Mouse (Mus musculus) heart, adult 2 months (tissue): ENCODE data around the gene Mlycd.

ENCODE experiments used
- CTCF ChIP-seq: fragments of 200-600 bp; IDR thresholded peaks from 2 replicates; pipeline ENCODE4 v1.8.1; 2022; ENCODE audit warnings: antibody characterized with exemption, mild to moderate bottlenecking, moderate library complexity
- EP300 ChIP-seq: fragments of 200-500 bp; IDR thresholded peaks from 2 replicates; pipeline ENCODE4 v1.6.1; 2011; ENCODE audit warnings: low read depth, low read length, control low read depth; ENCODE audit not compliant: insufficient read depth
- POLR2A ChIP-seq: fragments of 200-500 bp; IDR thresholded peaks from 2 replicates; pipeline ENCODE4 v1.6.1; 2011; ENCODE audit warnings: mild to moderate bottlenecking, low read depth, low read length, control low read depth; ENCODE audit not compliant: insufficient read depth

GRCm38 (mm10) chr8:119426069-119426735 lies 31.5 kb downstream of the Mlycd start:
- TF ChIP-seq CTCF: no peak
- TF ChIP-seq POLR2A: no peak
- no peak for TF ChIP-seq EP300
